Comparison of ENCODE assay signal across 13 mouse cellular contexts in the genomic region with DNA sequence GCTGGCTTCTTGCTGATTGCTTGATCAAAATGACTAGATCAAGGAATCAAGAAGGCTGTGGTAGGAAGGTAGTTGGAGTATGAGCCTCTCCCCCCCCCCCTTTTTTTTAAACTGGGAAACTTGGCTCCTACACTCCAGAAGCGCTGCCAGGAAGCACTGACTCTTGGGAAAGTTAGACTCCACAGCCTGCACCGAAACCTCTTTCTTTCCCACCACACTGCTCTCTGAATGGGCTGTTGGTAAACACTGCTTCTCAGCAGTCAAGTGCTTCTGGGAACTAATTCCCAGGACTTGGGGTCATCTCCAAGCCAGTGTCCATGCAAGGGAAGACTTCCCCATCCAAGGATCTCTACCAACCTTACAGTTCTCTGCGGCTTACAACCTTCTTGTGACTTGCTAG.
DNase-seq lines count a peak whose midpoint lies in the region; ATAC-seq and TF ChIP-seq lines count a peak whose summit lies in the region.
"Had no signal": no experiment of that assay in that cellular context is flagged by ENCODE, and none has a peak within 500 bp of the region (broad histone marks: within the 10 kb centered on the region; RNA-seq: fewer than 3 reads in every experiment).

No protein-coding gene starts in this region.

- H3K4me3 ChIP-seq in cerebellum, adult 2 months (replicated peaks; ENCODE audit: insufficient read depth, low read depth, low read length) = no peak overlapping the region
- no peak overlapping the region for H3K4me3 ChIP-seq in kidney, embryonic 15.5 days (replicated peaks)
- H3K4me3 ChIP-seq in midbrain, embryonic 12.5 days = no peak overlapping the region
- no peak overlapping the region for H3K4me3 ChIP-seq in midbrain, embryonic 10.5 days
- H3K4me3 ChIP-seq in intestine, postnatal 0 days (ENCODE audit: low read depth, low read length) = no peak overlapping the region
- H3K4me3 ChIP-seq: forebrain, embryonic 13.5 days; myocyte had no signal

- no peak overlapping the region for H3K9ac ChIP-seq in kidney, embryonic 15.5 days
- no peak overlapping the region for H3K9ac ChIP-seq in midbrain, embryonic 12.5 days (replicated peaks)
- no peak overlapping the region for H3K9ac ChIP-seq in intestine, postnatal 0 days (ENCODE audit: low read depth, low read length)
- H3K9ac ChIP-seq: forebrain, embryonic 13.5 days; liver, embryonic 14.5 days had no signal

- H3K27ac ChIP-seq in cerebellum, adult 2 months (ENCODE audit: insufficient read depth, low read length) = no peak overlapping the region
- peak overlapping the region; percentile 32; the same call in 1 of the 2 replicates for H3K27ac ChIP-seq in kidney, embryonic 15.5 days
- H3K27ac ChIP-seq in midbrain, embryonic 12.5 days (replicated peaks) = peak overlapping the region; percentile 22; the same call in 1 of the 2 replicates
- no peak overlapping the region for H3K27ac ChIP-seq in midbrain, embryonic 10.5 days (replicated peaks)
- H3K27ac ChIP-seq in intestine, postnatal 0 days (ENCODE audit: low read depth, low read length) = peak overlapping the region; percentile 46; the same call in 1 of the 2 replicates
- H3K27ac ChIP-seq: forebrain, embryonic 13.5 days; liver, embryonic 14.5 days had no signal

- no peaks in the 10 kb centered on the region for H3K27me3 ChIP-seq in cerebellum, adult 2 months (ENCODE audit: control insufficient read depth, insufficient read depth, low read length)
- no peaks in the 10 kb centered on the region for H3K27me3 ChIP-seq in kidney, embryonic 15.5 days
- no peaks in the 10 kb centered on the region for H3K27me3 ChIP-seq in midbrain, embryonic 12.5 days
- no peaks in the 10 kb centered on the region for H3K27me3 ChIP-seq in midbrain, embryonic 10.5 days (ENCODE audit: low read depth, poor library complexity, severe bottlenecking)
- no peaks in the 10 kb centered on the region for H3K27me3 ChIP-seq in intestine, postnatal 0 days (replicated peaks; ENCODE audit: control insufficient read depth, insufficient read depth, low read length)
- H3K27me3 ChIP-seq: forebrain, embryonic 13.5 days had no signal

- no peaks in the 10 kb centered on the region for H3K36me3 ChIP-seq in kidney, embryonic 15.5 days
- H3K36me3 ChIP-seq in midbrain, embryonic 12.5 days = no peaks in the 10 kb centered on the region
- no peaks in the 10 kb centered on the region for H3K36me3 ChIP-seq in midbrain, embryonic 10.5 days
- no peaks in the 10 kb centered on the region for H3K36me3 ChIP-seq in intestine, postnatal 0 days (ENCODE audit: control insufficient read depth, insufficient read depth)

- no peak for TF ChIP-seq CTCF in cerebellum, adult 2 months (IDR thresholded peaks at IDR 0.05; ENCODE audit: borderline replicate concordance, insufficient read depth, low read depth, low read length)
- no peak for TF ChIP-seq CTCF in intestine, postnatal 0 days (IDR thresholded peaks at IDR 0.05; ENCODE audit: low read depth)

- WGBS in cerebellum, adult 2 months = 50% methylated on average over 3 of the region's 3 CpGs
- WGBS in kidney, embryonic 15.5 days = 79% methylated on average over 3 of the region's 3 CpGs
- 88% methylated on average over 3 of the region's 3 CpGs for WGBS in midbrain, embryonic 12.5 days
- 94% methylated on average over 3 of the region's 3 CpGs for WGBS in midbrain, embryonic 10.5 days
- WGBS in intestine, postnatal 0 days = 63% methylated on average over 3 of the region's 3 CpGs

- H3K4me1 ChIP-seq in cerebellum, adult 2 months (ENCODE audit: control insufficient read depth, insufficient read depth, low read length) = no peaks in the 10 kb centered on the region
- H3K4me1 ChIP-seq in kidney, embryonic 15.5 days = 0 out of 2 replicates have a peak, but pooled peaks cover 11% of the 10 kb centered on the region
- H3K4me1 ChIP-seq in midbrain, embryonic 12.5 days = peaks cover 19% of the 10 kb centered on the region; the same call in 1 of the 2 replicates
- H3K4me1 ChIP-seq in midbrain, embryonic 10.5 days = peaks cover 20% of the 10 kb centered on the region
- 0 out of 2 replicates have a peak, but pooled peaks cover 3% of the 10 kb centered on the region for H3K4me1 ChIP-seq in intestine, postnatal 0 days (replicated peaks; ENCODE audit: control insufficient read depth, insufficient read depth, low read length)

- no peaks in the 10 kb centered on the region for H3K9me3 ChIP-seq in kidney, embryonic 15.5 days (replicated peaks)
- no peaks in the 10 kb centered on the region for H3K9me3 ChIP-seq in midbrain, embryonic 12.5 days
- H3K9me3 ChIP-seq in midbrain, embryonic 10.5 days (replicated peaks) = no peaks in the 10 kb centered on the region
- no peaks in the 10 kb centered on the region for H3K9me3 ChIP-seq in intestine, postnatal 0 days (ENCODE audit: control insufficient read depth)
- H3K9me3 ChIP-seq: forebrain, embryonic 13.5 days had no signal

- no peak for TF ChIP-seq POLR2A in cerebellum, adult 2 months (IDR thresholded peaks at IDR 0.05; ENCODE audit: borderline replicate concordance, insufficient read depth, low read length)

- H3K4me2 ChIP-seq in kidney, embryonic 15.5 days = no peak overlapping the region
- no peak overlapping the region for H3K4me2 ChIP-seq in midbrain, embryonic 12.5 days (replicated peaks)
- peak overlapping the region; percentile 17 for H3K4me2 ChIP-seq in intestine, postnatal 0 days (replicated peaks; ENCODE audit: low read depth)
- H3K4me2 ChIP-seq: forebrain, embryonic 13.5 days had no signal

- no peak for ATAC-seq in kidney, embryonic 15.5 days (replicated peaks; ENCODE audit: low FRiP score)
- no peak for ATAC-seq in midbrain, embryonic 12.5 days (ENCODE audit: low FRiP score, low read depth)
- ATAC-seq in intestine, postnatal 0 days = no peak
- ATAC-seq: forebrain, embryonic 13.5 days had no signal

- DNase-seq in cerebellum, postnatal 10 days = peak; percentile 36 to 44
- DNase-seq in cerebellum, adult 2 months = no peak
- DNase-seq in kidney, postnatal 25 days = no peak
- no peak for DNase-seq in midbrain, embryonic 10.5 days (ENCODE audit: low spot score)
- DNase-seq in adipocyte (ENCODE audit: low spot score) = no peak
- DNase-seq: cerebellum, adult 8-10 months; kidney, postnatal 36 days had no signal

Comparison
In these comparisons a context has a peak if more than half of its experiments do, and no peak if none do; other contexts are left out.
1. DNase-seq: peak in cerebellum, postnatal 10 days (2 of 2); none in cerebellum, adult 2 months (0 of 2), kidney, postnatal 25 days (0 of 2), midbrain, embryonic 10.5 days (single experiment) and adipocyte (single experiment).
2. H3K27ac ChIP-seq: peak in kidney, embryonic 15.5 days (single experiment), midbrain, embryonic 12.5 days (single experiment) and intestine, postnatal 0 days (single experiment); none in cerebellum, adult 2 months (single experiment) and midbrain, embryonic 10.5 days (single experiment).